Mouse (Mus musculus): ENCODE data around the gene Acin1.

The Acin1 gene

GRCm38 (mm10) chr14:54607226-54607625 is 79.5 kb downstream of the Acin1 start:
- DNase-seq (ENCODE audit: low read depth) = no peak

- peak; percentile 75 for DNase-seq (ENCODE audit: low read depth)
Observed at GRCm38 (mm10) chr14:54605752-54606321, 80.9 kb downstream of the Acin1 start, which contains the start of gene 4931414P19Rik. 4931414P19Rik (minus strand) TSS chr14:54605993.

GRCm38 (mm10) chr14:54603686-54604085 is 83.0 kb downstream of the Acin1 start:
- peak; percentile 19 for DNase-seq (ENCODE audit: low read depth)

- DNase-seq (ENCODE audit: low read depth) = peak; percentile 92
Observed at GRCm38 (mm10) chr14:54603038-54603654, 83.6 kb downstream of the Acin1 start.

GRCm38 (mm10) chr14:54602613-54603012 is 84.1 kb downstream of the Acin1 start:
- DNase-seq (ENCODE audit: low read depth) = no peak

- DNase-seq (ENCODE audit: low read depth) = peak; percentile 30
Observed at GRCm38 (mm10) chr14:54601601-54602000, 85.1 kb downstream of the Acin1 start.

GRCm38 (mm10) chr14:54597084-54597483 is 89.6 kb downstream of the Acin1 start:
- DNase-seq (ENCODE audit: low read depth) = no peak

GRCm38 (mm10) chr14:54594631-54595414 is 91.9 kb downstream of the Acin1 start:
- DNase-seq (ENCODE audit: low read depth) = no peak

- DNase-seq (ENCODE audit: low read depth) = peak; percentile 25
Observed at GRCm38 (mm10) chr14:54594055-54594454, 92.7 kb downstream of the Acin1 start.

- DNase-seq (ENCODE audit: low read depth) = peak; percentile 79
Observed at GRCm38 (mm10) chr14:54592319-54592934, 94.3 kb downstream of the Acin1 start.
